In genomic region chr11:114790841-114791240, GRCm38 (mm10) we compare ENCODE assay signal across 12 mouse cellular contexts. TPM values are rescaled to one million over a fixed set of nuclear protein-coding genes. Genes with fewer than 3 reads are reported as not detected.
DNase-seq lines count a peak whose midpoint lies in the region; ATAC-seq and TF ChIP-seq lines count a peak whose summit lies in the region.
"Had no signal": no experiment of that assay in that cellular context is flagged by ENCODE, and none has a peak within 500 bp of the region (broad histone marks: within the 10 kb centered on the region; RNA-seq: fewer than 3 reads in every experiment).

No protein-coding gene starts in this region.

- no peak overlapping the region for H3K4me2 ChIP-seq in kidney, postnatal 0 days (ENCODE audit: low read length)
- H3K4me2 ChIP-seq in forebrain, postnatal 0 days (ENCODE audit: low read depth) = peak overlapping the region; percentile 72; the same call in 1 of the 2 replicates
- H3K4me2 ChIP-seq in neural tube, embryonic 12.5 days (replicated peaks) = peak overlapping the region; percentile 95

- no peak overlapping the region for H3K4me3 ChIP-seq in kidney, postnatal 0 days (replicated peaks; ENCODE audit: low read depth, low read length)
- 0 out of 2 replicates have a peak overlapping the region, but pooled peaks have one; percentile 47 for H3K4me3 ChIP-seq in forebrain, postnatal 0 days (ENCODE audit: low read depth, low read length)
- no peak overlapping the region for H3K4me3 ChIP-seq in neural tube, embryonic 12.5 days

- peak; percentile 58 for DNase-seq in cerebellum, adult 11-12 months
- no peak for DNase-seq in cerebellum, postnatal 36 days
- no peak for DNase-seq in kidney, postnatal 0 days (ENCODE audit: low spot score)
- no peak for DNase-seq in kidney, adult 8-10 months
- no peak for DNase-seq in forebrain, postnatal 0 days
- no peak for DNase-seq in left cerebral cortex, adult 18-20 months (ENCODE audit: low spot score in 2 of 2)
- DNase-seq in heart, postnatal 4 days = no peak
- DNase-seq: gastrocnemius, postnatal 14 days; liver had no signal

- H3K4me1 ChIP-seq in kidney, postnatal 0 days (replicated peaks; ENCODE audit: insufficient read depth, low read length) = peaks cover 27% of the 10 kb centered on the region
- peaks cover 23% of the 10 kb centered on the region for H3K4me1 ChIP-seq in forebrain, postnatal 0 days (ENCODE audit: insufficient read depth)
- peaks cover 77% of the 10 kb centered on the region for H3K4me1 ChIP-seq in neural tube, embryonic 12.5 days

- no peaks in the 10 kb centered on the region for H3K36me3 ChIP-seq in kidney, postnatal 0 days (ENCODE audit: insufficient read depth, low read length)
- H3K36me3 ChIP-seq in forebrain, postnatal 0 days (ENCODE audit: insufficient read depth) = no peaks in the 10 kb centered on the region
- no peaks in the 10 kb centered on the region for H3K36me3 ChIP-seq in neural tube, embryonic 12.5 days
- H3K36me3 ChIP-seq: stomach, embryonic 15.5 days had no signal

- H3K9me3 ChIP-seq in kidney, postnatal 0 days (replicated peaks; ENCODE audit: low read length) = no peaks in the 10 kb centered on the region
- no peaks in the 10 kb centered on the region for H3K9me3 ChIP-seq in forebrain, postnatal 0 days (ENCODE audit: low read length)
- no peaks in the 10 kb centered on the region for H3K9me3 ChIP-seq in neural tube, embryonic 12.5 days
- H3K9me3 ChIP-seq: stomach, embryonic 15.5 days had no signal

- H3K9ac ChIP-seq in kidney, postnatal 0 days (ENCODE audit: low read depth, low read length) = no peak overlapping the region
- peak overlapping the region; percentile 63; the same call in 1 of the 2 replicates for H3K9ac ChIP-seq in forebrain, postnatal 0 days
- no peak overlapping the region for H3K9ac ChIP-seq in neural tube, embryonic 12.5 days

- H3K27ac ChIP-seq in kidney, postnatal 0 days = no peak overlapping the region
- H3K27ac ChIP-seq in forebrain, postnatal 0 days (ENCODE audit: low read depth, low read length) = no peak overlapping the region
- no peak overlapping the region for H3K27ac ChIP-seq in neural tube, embryonic 12.5 days
- H3K27ac ChIP-seq: stomach, embryonic 15.5 days had no signal

- H3K27me3 ChIP-seq in kidney, postnatal 0 days (ENCODE audit: insufficient read depth, low read length) = peaks cover 64% of the 10 kb centered on the region
- peaks cover 10% of the 10 kb centered on the region; the same call in 1 of the 2 replicates for H3K27me3 ChIP-seq in forebrain, postnatal 0 days (ENCODE audit: insufficient read depth, low read length)
- H3K27me3 ChIP-seq in neural tube, embryonic 12.5 days (replicated peaks) = peaks cover 67% of the 10 kb centered on the region

- 38% methylated on average over 4 of the region's 4 CpGs for WGBS in kidney, postnatal 0 days
- WGBS in forebrain, postnatal 0 days = 50% methylated on average over 4 of the region's 4 CpGs
- 26% methylated on average over 4 of the region's 4 CpGs for WGBS in neural tube, embryonic 12.5 days

- peak; percentile 52 for TF ChIP-seq CTCF in kidney, postnatal 0 days (IDR thresholded peaks at IDR 0.05; ENCODE audit: low read depth)
- TF ChIP-seq CTCF in forebrain, postnatal 0 days (IDR thresholded peaks at IDR 0.05; ENCODE audit: low read depth) = peak; percentile 43

- no peak for ATAC-seq in kidney, postnatal 0 days (replicated peaks; ENCODE audit: low FRiP score, low read depth)
- ATAC-seq in forebrain, postnatal 0 days = no peak
- ATAC-seq in neural tube, embryonic 12.5 days (ENCODE audit: low FRiP score, low read depth) = no peak

RNA-seq across cellular contexts. Expression of gene Btbd17, which starts 4.9 kb away (rescaled TPM):
- 0.78 and 0.96 TPM in 2 replicates for polyA plus RNA-seq in kidney, postnatal 0 days (2015; fragmentation: Nextera tagmentation; extraction: Ambion mirVana)
- 28.2 and 29.1 TPM in 2 replicates for total RNA-seq in forebrain, postnatal 0 days (2014; rRNA removed)
- 12.0 and 20.1 TPM in 2 replicates for polyA plus RNA-seq in forebrain, postnatal 0 days (2015; fragmentation: Nextera tagmentation; extraction: Ambion mirVana)
- 48.5 and 51.2 TPM in 2 replicates for polyA plus RNA-seq in neural tube, embryonic 12.5 days (2016; fragmentation: Nextera tagmentation; extraction: Ambion mirVana)
- total RNA-seq in left cerebral cortex, adult 18-20 months (2021) = 10 to 100 TPM; 26.3 to 31.6 TPM
- total RNA-seq in heart, postnatal 4 days (2021) = under 1 TPM; 0.17 to 0.25 TPM

RNA-seq across cellular contexts. Expression of gene Gpr142, which starts 7.9 kb away (rescaled TPM):
- polyA plus RNA-seq in kidney, postnatal 0 days (2015; fragmentation: Nextera tagmentation; extraction: Ambion mirVana) = 0.13 TPM in 1 of 2 replicates, not detected in the other
- not detected in 2 replicates for total RNA-seq in forebrain, postnatal 0 days (2014; rRNA removed)
- not detected in 2 replicates for polyA plus RNA-seq in forebrain, postnatal 0 days (2015; fragmentation: Nextera tagmentation; extraction: Ambion mirVana)
- polyA plus RNA-seq in neural tube, embryonic 12.5 days (2016; fragmentation: Nextera tagmentation; extraction: Ambion mirVana) = not detected in 2 replicates
- total RNA-seq in left cerebral cortex, adult 18-20 months (2021) = not detected
- not detected for total RNA-seq in heart, postnatal 4 days (2021)
- total RNA-seq: gastrocnemius, postnatal 14 days had no signal
- polyA plus RNA-seq: intestine, embryonic 14.5 days had no signal

RNA-seq across cellular contexts. Expression of gene Kif19a, which starts 25.7 kb away (rescaled TPM):
- polyA plus RNA-seq in kidney, postnatal 0 days (2015; fragmentation: Nextera tagmentation; extraction: Ambion mirVana) = 0.06 and 0.11 TPM in 2 replicates
- total RNA-seq in forebrain, postnatal 0 days (2014; rRNA removed) = 3.2 TPM in 2 replicates
- 0.57 and 0.79 TPM in 2 replicates for polyA plus RNA-seq in forebrain, postnatal 0 days (2015; fragmentation: Nextera tagmentation; extraction: Ambion mirVana)
- 2.0 and 3.1 TPM in 2 replicates for polyA plus RNA-seq in neural tube, embryonic 12.5 days (2016; fragmentation: Nextera tagmentation; extraction: Ambion mirVana)
- total RNA-seq in left cerebral cortex, adult 18-20 months (2021) = 1 to 10 TPM; 1.7 to 2.6 TPM
- total RNA-seq in heart, postnatal 4 days (2021) = under 1 TPM; 0.26 to 0.81 TPM

Comparison
In these comparisons a context has a peak if more than half of its experiments do, and no peak if none do; other contexts are left out.
1. RNA of gene Btbd17, which starts 4.9 kb away (total RNA-seq): 26.3 to 31.6 TPM in left cerebral cortex, adult 18-20 months and 28.2 to 29.1 TPM in forebrain, postnatal 0 days; 0.17 to 0.25 TPM in heart, postnatal 4 days; every median in the first group is over 10 times any median in the second.